Mouse (Mus musculus) urinary bladder, adult 18-20 months (tissue): ENCODE measurements at regions not wholly inside any gene's neighbourhood (a gene's known extent, or its start where the extent isn't known, plus 50 kb on each side); places are given as distances from the start of the nearest gene placed in this dataset.

Experiments
- DNase-seq, 2 experiments: peaks; one replicate each; pipeline ENCODE4 v3.0.0; 2022; ENCODE audit warnings: low spot score in 2 of 2, mixed read lengths in 2 of 2

GRCm38 (mm10) chr14:8948751-8949150 is 282.7 kb upstream of the 4930452B06Rik start:
- no peak for DNase-seq

GRCm38 (mm10) chr14:8946851-8947625 is 281.0 kb upstream of the 4930452B06Rik start:
- no peak for DNase-seq

DNA sequence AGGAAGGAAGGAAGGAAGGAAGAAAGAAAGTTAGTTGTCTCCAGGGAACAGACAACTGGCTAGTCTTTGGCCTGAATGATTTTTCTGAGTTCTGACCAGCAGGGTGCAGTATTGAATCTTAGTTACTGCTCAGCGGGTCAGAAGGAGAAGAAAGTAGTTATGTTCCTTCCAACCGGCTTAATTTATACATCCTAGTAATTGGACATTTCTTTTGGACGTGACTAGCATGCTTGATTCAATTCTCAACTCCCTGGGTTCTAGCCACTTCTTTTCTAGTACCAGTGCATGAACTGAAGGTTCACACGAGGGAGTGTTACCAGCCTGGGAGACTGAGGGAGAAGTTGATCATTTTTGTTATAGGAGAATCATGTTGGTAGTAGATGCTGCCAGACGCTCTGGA is 269.1 kb upstream of the 4930452B06Rik start:
- DNase-seq: peak; percentile 19 to 24
